Mouse (Mus musculus): ENCODE measurements around the gene Tor3a. TPM values are rescaled to one million over a fixed set of nuclear protein-coding genes. Genes with fewer than 3 reads are reported as not detected.

Tor3a gene
- polyA plus RNA-seq, 1 experiment from 2014 or later = 10.0 TPM

GRCm38 (mm10) chr1:156710472-156711098 is 36.4 kb upstream of the Tor3a start:
- Histone ChIP-seq H3K4me1 (ENCODE audit: control insufficient read depth, insufficient read depth, low read length) (peaks cover 11% of the 10 kb centered on the region), H3K4me3 (ENCODE audit: low read depth, low read length) (no peak overlapping the region), H3K27ac (replicated peaks; ENCODE audit: low read depth, low read length) (peak overlapping the region; percentile 50; the same call in 1 of the 2 replicates), H3K4me2 (ENCODE audit: low read depth, low read length) (no peak overlapping the region), H3K9ac (ENCODE audit: low read depth, low read length) (no peak overlapping the region), H3K36me3 (ENCODE audit: control insufficient read depth, insufficient read depth, low read length) (peaks cover 5% of the 10 kb centered on the region), H3K9me3 (ENCODE audit: control insufficient read depth, low read length) (no peaks in the 10 kb centered on the region), H3K27me3 (replicated peaks; ENCODE audit: control insufficient read depth, insufficient read depth, low read length) (no peaks in the 10 kb centered on the region)
- DNase-seq (ENCODE audit: low spot score) (peak; percentile 56), ATAC-seq (ENCODE audit: low read depth) (peak; percentile 67; the same call in 1 of the 2 replicates)
- WGBS = 57% methylated on average over 10 of the region's 10 CpGs

DNA sequence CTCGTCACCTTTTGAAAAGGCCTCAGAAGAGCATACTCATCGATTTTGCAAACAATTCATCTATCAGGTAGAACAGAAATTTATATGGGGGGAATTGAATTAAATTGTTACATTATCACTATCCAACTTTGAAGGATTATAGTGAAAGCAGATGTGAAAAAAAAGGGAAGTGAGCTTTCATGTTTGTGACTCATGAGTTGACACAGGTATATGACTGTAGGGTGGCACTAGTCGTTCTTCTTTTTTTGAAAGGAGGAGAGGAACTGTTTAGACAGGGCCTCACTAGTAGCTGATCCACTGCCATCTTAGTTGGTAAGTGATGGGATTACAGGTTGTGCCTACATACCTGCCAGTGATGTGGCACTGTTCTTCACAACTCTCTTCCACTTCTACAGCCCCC is 34.5 kb upstream of the Tor3a start:
- peaks cover 11% of the 10 kb centered on the region for H3K4me1 ChIP-seq (ENCODE audit: control insufficient read depth, insufficient read depth, low read length)
- H3K27ac ChIP-seq (replicated peaks; ENCODE audit: low read depth, low read length) = no peak overlapping the region
- no peaks in the 10 kb centered on the region for H3K9me3 ChIP-seq (ENCODE audit: control insufficient read depth, low read length)
- no peak for ATAC-seq (ENCODE audit: low read depth)
- peaks cover 23% of the 10 kb centered on the region for H3K36me3 ChIP-seq (ENCODE audit: control insufficient read depth, insufficient read depth, low read length)
- H3K4me2 ChIP-seq (ENCODE audit: low read depth, low read length) = no peak overlapping the region
- no peak for DNase-seq (ENCODE audit: low spot score)
- H3K4me3 ChIP-seq (ENCODE audit: low read depth, low read length) = no peak overlapping the region
- 85% methylated on average over 3 of the region's 3 CpGs for WGBS
- no peaks in the 10 kb centered on the region for H3K27me3 ChIP-seq (replicated peaks; ENCODE audit: control insufficient read depth, insufficient read depth, low read length)
- no peak overlapping the region for H3K9ac ChIP-seq (ENCODE audit: low read depth, low read length)

GRCm38 (mm10) chr1:156705696-156706285 is 31.6 kb upstream of the Tor3a start:
- Histone ChIP-seq H3K4me2 (ENCODE audit: low read depth, low read length) (no peak overlapping the region), H3K27ac (replicated peaks; ENCODE audit: low read depth, low read length) (no peak overlapping the region), H3K4me3 (ENCODE audit: low read depth, low read length) (no peak overlapping the region), H3K9me3 (ENCODE audit: control insufficient read depth, low read length) (no peaks in the 10 kb centered on the region), H3K9ac (ENCODE audit: low read depth, low read length) (no peak overlapping the region), H3K4me1 (ENCODE audit: control insufficient read depth, insufficient read depth, low read length) (peaks cover 5% of the 10 kb centered on the region), H3K27me3 (replicated peaks; ENCODE audit: control insufficient read depth, insufficient read depth, low read length) (no peaks in the 10 kb centered on the region), H3K36me3 (ENCODE audit: control insufficient read depth, insufficient read depth, low read length) (peaks cover 47% of the 10 kb centered on the region)
- ATAC-seq (ENCODE audit: low read depth) (no peak), DNase-seq (ENCODE audit: low spot score) (no peak)
- WGBS = 70% methylated on average over 10 of the region's 10 CpGs

DNA sequence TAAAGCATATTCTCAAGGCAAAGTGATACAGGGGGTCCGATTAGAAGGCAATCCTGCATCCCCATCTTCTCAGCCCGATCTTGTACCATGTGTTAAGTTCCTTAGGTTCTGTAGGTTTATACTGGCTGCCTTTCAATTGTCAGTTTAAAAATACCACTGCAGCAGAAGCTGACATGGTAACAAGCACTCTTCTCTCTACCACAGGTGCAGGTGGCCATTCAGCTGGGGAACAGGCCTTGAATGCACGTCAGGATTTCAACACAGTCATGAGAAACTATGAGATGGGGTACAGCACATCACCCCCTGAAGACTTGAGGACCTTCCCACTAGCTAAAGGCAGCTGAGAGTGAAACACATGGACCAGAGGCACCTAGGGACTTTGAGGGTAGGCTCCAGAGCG is 29.3 kb upstream of the Tor3a start:
- no peak for DNase-seq (ENCODE audit: low spot score)
- no peaks in the 10 kb centered on the region for H3K9me3 ChIP-seq (ENCODE audit: control insufficient read depth, low read length)
- H3K4me3 ChIP-seq (ENCODE audit: low read depth, low read length) = no peak overlapping the region
- no peak overlapping the region for H3K27ac ChIP-seq (replicated peaks; ENCODE audit: low read depth, low read length)
- H3K4me2 ChIP-seq (ENCODE audit: low read depth, low read length) = no peak overlapping the region
- 94% methylated on average over 4 of the region's 4 CpGs for WGBS
- H3K27me3 ChIP-seq (replicated peaks; ENCODE audit: control insufficient read depth, insufficient read depth, low read length) = no peaks in the 10 kb centered on the region
- no peak overlapping the region for H3K9ac ChIP-seq (ENCODE audit: low read depth, low read length)
- H3K36me3 ChIP-seq (ENCODE audit: control insufficient read depth, insufficient read depth, low read length) = peaks cover 67% of the 10 kb centered on the region
- no peak for ATAC-seq (ENCODE audit: low read depth)
- H3K4me1 ChIP-seq (ENCODE audit: control insufficient read depth, insufficient read depth, low read length) = no peaks in the 10 kb centered on the region

GRCm38 (mm10) chr1:156702151-156702550 is 28.0 kb upstream of the Tor3a start:
- no peak overlapping the region for H3K27ac ChIP-seq (replicated peaks; ENCODE audit: low read depth, low read length)
- no peak overlapping the region for H3K4me3 ChIP-seq (ENCODE audit: low read depth, low read length)
- H3K4me2 ChIP-seq (ENCODE audit: low read depth, low read length) = no peak overlapping the region
- 84% methylated on average over 7 of the region's 7 CpGs for WGBS
- H3K9ac ChIP-seq (ENCODE audit: low read depth, low read length) = no peak overlapping the region
- DNase-seq (ENCODE audit: low spot score) (no peak), ATAC-seq (ENCODE audit: low read depth) (no peak)
- no peaks in the 10 kb centered on the region for H3K9me3 ChIP-seq (ENCODE audit: control insufficient read depth, low read length)
- no peaks in the 10 kb centered on the region for H3K27me3 ChIP-seq (replicated peaks; ENCODE audit: control insufficient read depth, insufficient read depth, low read length)
- no peaks in the 10 kb centered on the region for H3K4me1 ChIP-seq (ENCODE audit: control insufficient read depth, insufficient read depth, low read length)
- peaks cover 79% of the 10 kb centered on the region for H3K36me3 ChIP-seq (ENCODE audit: control insufficient read depth, insufficient read depth, low read length)

DNA sequence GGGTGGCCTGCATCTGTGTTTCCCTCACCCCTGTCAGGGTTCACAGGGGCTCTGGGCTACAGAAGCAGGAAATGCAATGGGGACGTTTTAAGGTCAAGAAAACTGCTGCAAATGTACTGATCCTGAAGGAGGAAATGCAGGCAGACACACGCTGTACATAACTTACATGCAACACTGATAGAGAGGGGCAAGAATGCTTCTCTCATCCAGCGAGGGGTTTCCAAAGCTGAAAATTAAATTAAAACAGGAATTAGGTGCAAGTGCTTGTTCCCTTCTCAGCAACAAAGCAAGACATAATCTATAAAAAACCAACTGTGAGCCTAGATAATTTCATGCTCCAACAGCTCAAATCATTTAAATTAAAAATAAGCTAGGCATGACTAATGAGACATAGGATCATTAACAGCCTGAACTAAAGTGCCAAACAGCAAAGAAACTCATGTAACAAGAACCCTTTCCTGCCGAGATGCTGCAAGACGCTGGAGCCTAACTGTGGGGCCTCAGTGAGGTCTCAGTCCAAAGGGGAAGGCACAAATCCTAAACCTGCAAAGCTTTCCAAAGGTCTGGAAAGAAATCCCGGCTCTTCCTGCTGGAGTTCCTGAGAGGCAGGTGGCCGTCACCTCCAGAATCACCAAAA is 12.0 kb upstream of the Tor3a start:
- no peak overlapping the region for H3K4me3 ChIP-seq (ENCODE audit: low read depth, low read length)
- 66% methylated on average over 7 of the region's 7 CpGs for WGBS
- H3K27me3 ChIP-seq (replicated peaks; ENCODE audit: control insufficient read depth, insufficient read depth, low read length) = no peaks in the 10 kb centered on the region
- peaks cover 82% of the 10 kb centered on the region for H3K36me3 ChIP-seq (ENCODE audit: control insufficient read depth, insufficient read depth, low read length)
- DNase-seq (ENCODE audit: low spot score) (no peak), ATAC-seq (ENCODE audit: low read depth) (no peak)
- H3K4me2 ChIP-seq (ENCODE audit: low read depth, low read length) = no peak overlapping the region
- no peaks in the 10 kb centered on the region for H3K4me1 ChIP-seq (ENCODE audit: control insufficient read depth, insufficient read depth, low read length)
- no peak overlapping the region for H3K9ac ChIP-seq (ENCODE audit: low read depth, low read length)
- H3K9me3 ChIP-seq (ENCODE audit: control insufficient read depth, low read length) = no peaks in the 10 kb centered on the region
- no peak overlapping the region for H3K27ac ChIP-seq (replicated peaks; ENCODE audit: low read depth, low read length)

DNA sequence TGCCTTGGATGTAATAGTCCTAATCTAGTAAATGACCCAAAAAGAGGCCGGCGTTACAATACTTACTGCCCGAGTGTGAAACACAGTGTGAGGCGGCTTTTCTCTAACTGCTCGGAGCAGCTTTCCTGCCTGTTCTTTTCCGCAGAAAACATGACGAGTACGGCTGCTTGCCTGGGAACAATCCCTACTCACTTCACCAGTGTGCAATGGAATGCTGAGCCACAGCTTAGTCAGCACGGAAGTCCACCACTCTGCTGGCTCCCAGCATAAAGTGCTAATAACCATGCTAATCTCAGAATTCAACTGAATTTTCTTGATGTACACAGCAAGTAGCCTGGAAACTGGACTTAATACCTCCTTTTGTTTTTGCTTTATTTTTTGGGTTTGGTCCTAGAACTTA is 5.4 kb upstream of the Tor3a start:
- H3K9ac ChIP-seq (ENCODE audit: low read depth, low read length) = no peak overlapping the region
- H3K9me3 ChIP-seq (ENCODE audit: control insufficient read depth, low read length) = no peaks in the 10 kb centered on the region
- ATAC-seq (ENCODE audit: low read depth) = no peak
- H3K4me3 ChIP-seq (ENCODE audit: low read depth, low read length) = no peak overlapping the region
- 81% methylated on average over 9 of the region's 9 CpGs for WGBS
- no peak overlapping the region for H3K4me2 ChIP-seq (ENCODE audit: low read depth, low read length)
- H3K4me1 ChIP-seq (ENCODE audit: control insufficient read depth, insufficient read depth, low read length) = no peaks in the 10 kb centered on the region
- no peak overlapping the region for H3K27ac ChIP-seq (replicated peaks; ENCODE audit: low read depth, low read length)
- H3K27me3 ChIP-seq (replicated peaks; ENCODE audit: control insufficient read depth, insufficient read depth, low read length) = no peaks in the 10 kb centered on the region
- DNase-seq (ENCODE audit: low spot score) = no peak
- H3K36me3 ChIP-seq (ENCODE audit: control insufficient read depth, insufficient read depth, low read length) = peaks cover 32% of the 10 kb centered on the region

DNA sequence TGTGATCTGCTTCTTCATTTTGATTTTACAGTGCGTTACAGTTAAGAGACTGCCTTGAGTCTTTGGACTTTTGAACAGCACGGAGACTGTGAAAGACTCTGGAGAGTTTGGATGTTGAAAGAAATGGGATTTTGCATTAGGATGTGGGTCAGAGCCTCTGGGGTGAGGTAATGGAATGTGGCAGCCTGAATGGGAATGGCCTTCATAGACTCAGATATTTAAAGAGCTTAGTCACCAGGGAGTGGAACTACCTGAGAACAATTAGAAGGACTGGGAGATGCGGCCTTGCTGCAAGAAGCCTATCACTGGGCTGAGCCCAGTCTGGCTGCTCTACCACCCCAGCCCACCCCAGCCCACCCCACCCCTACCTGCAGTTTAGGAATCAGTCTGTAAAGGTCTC is 3.1 kb upstream of the Tor3a start:
- Histone ChIP-seq H3K4me3 (ENCODE audit: low read depth, low read length) (no peak overlapping the region), H3K9me3 (ENCODE audit: control insufficient read depth, low read length) (no peaks in the 10 kb centered on the region), H3K27ac (replicated peaks; ENCODE audit: low read depth, low read length) (no peak overlapping the region), H3K36me3 (ENCODE audit: control insufficient read depth, insufficient read depth, low read length) (peaks cover 19% of the 10 kb centered on the region), H3K4me1 (ENCODE audit: control insufficient read depth, insufficient read depth, low read length) (peaks cover 8% of the 10 kb centered on the region; the same call in 1 of the 2 replicates), H3K4me2 (ENCODE audit: low read depth, low read length) (no peak overlapping the region), H3K27me3 (replicated peaks; ENCODE audit: control insufficient read depth, insufficient read depth, low read length) (0 out of 2 replicates have a peak, but pooled peaks cover 4% of the 10 kb centered on the region), H3K9ac (ENCODE audit: low read depth, low read length) (no peak overlapping the region)
- 80% methylated on average over 3 of the region's 3 CpGs for WGBS
- ATAC-seq (ENCODE audit: low read depth) (no peak), DNase-seq (ENCODE audit: low spot score) (no peak)
